Mouse (Mus musculus) MEL-GATA-1-ER (cell line): ENCODE data around the gene Aup1.

ENCODE experiments used
- DNase-seq: peaks from one replicate; pipeline ENCODE4 v3.0.0-alpha.2; 2012; ENCODE audit warnings: low read depth; ENCODE audit errors: extremely low read depth

The Aup1 gene

DNA sequence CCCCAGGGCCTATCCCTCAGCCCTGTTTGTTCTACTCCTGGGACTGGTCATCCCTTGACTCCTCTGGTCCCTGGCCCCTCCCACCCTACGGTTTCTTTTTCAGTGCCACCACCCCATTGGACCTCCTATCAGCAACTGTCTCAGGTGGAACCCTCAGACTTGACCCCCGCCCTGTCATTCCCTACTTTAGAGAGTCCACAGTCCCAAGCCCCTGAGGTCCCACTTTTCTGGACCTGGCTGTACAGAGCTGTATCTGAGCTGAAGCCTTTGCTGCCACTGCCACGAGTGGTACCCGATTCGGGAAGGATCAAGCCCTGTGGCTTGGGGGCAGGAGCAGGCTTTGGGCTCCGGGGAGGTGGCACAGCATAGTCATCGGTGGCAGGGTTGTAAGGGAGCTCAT is 23.2 kb upstream of the Aup1 start:
- no peak for DNase-seq

DNA sequence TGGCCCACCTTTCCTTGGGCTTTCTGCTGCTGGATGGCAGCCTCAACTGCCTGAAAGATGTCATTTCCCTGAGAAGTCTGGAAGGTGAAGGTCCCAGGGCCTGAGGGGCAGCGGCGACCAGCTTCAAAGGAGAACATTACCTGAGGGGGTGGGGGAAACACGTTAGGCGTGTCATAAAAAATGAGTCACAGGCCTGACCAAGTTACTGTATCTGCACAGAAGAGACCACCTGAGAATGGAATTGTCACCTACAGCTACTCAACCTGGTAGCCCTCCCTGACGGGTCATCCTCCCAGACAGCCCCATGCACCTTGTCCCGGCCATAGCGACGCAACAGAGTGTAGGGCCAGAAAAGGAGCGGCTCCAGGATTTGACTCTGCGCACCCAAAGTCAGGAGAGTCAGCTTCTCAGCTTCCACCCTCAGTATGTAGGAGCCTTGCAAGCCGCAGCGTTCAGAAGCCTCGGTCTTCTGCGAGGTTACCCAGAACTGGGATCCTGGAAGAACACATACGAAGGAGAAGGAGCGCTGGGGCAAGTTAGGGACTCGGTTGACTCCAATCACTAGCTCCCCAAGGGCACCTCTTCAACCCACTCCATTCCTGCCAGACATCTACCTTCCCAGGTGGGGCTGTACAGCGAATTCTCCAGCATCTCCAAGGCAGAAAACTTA is 22.3 kb upstream of the Aup1 start:
- no peak for DNase-seq

GRCm38 (mm10) chr6:83032769-83033191 is 21.5 kb upstream of the Aup1 start:
- no peak for DNase-seq

DNA sequence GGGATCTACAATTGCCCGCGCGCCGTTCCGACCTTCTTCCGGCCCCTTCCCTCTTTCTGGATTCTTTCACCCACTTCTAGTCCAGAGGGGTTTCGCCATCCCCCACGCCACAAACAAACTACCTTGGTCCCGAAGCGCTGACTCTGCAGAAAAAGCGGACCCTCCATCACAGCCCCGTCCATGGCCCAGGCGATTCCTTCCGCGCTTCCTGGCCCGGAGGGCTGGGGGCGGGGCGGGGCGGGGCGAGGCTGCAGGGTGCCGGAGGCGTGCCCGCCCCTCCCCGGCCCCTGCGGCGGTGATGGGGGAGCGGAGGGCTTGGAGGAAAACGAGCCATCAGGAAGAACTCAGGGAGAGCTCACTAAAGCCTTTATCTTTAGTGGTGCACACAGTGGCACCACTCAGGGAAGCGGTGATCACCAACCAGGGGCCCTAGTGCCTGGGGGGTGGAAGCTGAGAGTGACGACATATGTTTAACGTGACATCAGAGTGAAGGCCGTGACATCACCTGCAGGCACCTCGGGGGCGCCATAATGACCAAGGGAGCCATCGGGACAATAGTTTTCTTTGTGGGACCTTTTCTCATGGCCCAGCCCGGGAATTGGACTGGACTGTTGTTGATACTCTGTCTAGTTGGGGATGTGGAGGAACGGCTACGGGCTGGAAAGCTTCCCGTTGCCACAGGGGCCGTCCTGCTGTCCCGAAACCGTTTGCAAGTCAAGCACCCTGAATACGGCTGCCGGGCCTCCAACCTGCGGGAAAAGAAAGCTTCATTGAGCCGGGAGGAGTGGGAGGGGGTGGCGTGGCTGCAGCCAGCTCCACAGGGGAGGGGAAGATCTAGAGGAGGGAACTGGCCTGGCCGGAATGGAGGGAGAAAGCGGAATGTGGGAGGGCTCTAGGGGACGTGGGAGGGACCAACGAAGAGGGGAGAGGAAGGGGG is 20.8 kb upstream of the Aup1 start, which contains the start of the genes Dok1 and Loxl3:
TSS of gene Dok1 (minus strand) at position 223 of the 937 bp plus-strand sequence.
TSS of gene Loxl3 (plus strand) at position 925 of the 937 bp plus-strand sequence.
- DNase-seq, result no peak

DNA sequence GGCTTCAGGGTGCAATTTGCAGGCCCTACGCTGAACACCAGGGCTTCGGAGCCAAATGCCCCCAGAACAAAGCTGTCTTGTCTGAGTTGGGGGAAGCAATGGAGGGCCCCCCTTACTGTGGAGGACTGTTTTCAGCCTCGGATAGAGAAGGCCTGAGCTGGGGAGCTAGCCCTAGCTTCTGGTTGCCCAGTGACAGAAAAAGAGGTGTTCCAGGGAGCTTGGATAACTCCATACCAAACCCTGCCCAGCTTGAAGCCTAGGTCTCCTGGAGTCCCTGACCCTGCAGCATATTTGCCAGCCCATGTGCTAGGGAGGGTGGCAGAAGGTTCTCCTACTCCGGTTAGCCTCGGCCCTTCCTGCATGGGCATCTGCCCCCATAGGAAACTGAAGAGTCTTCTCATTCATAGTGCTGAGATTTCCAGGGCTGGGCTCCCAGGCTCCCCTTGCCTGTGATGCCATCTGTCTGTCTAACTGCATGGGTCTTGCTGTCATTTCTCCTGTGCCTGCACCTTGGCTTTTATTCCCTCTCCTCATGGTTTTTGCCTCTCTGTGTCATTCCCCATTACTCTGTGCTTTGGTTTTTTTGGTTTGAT is 19.8 kb upstream of the Aup1 start:
- DNase-seq, result no peak

GRCm38 (mm10) chr6:83037188-83037587 is 17.1 kb upstream of the Aup1 start:
- no peak for DNase-seq

DNA sequence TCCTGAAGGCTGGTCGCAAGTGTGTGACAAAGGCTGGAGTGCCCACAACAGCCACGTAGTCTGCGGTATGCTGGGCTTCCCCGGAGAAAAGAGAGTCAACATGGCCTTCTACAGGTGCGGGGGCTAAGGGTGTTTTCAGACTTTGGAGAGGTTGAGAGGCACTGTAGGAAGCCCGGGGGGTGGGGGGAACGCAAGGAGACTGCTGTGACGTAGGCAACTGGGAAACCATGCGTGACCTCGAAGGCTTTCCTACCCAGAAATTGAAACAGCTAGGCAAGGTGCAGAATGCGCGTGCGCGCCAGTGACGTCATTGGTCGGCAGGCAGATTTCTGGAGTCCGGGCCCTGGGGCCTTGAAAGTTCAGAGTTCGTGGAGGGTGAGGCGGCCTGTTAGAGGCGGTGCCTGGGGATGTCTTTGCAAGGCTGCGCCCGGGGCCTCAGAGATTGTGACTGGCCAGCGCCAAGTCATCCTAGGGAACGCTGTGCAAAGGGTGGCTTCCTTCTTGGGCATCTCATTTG is 15.8 kb upstream of the Aup1 start:
- DNase-seq, result no peak

DNA sequence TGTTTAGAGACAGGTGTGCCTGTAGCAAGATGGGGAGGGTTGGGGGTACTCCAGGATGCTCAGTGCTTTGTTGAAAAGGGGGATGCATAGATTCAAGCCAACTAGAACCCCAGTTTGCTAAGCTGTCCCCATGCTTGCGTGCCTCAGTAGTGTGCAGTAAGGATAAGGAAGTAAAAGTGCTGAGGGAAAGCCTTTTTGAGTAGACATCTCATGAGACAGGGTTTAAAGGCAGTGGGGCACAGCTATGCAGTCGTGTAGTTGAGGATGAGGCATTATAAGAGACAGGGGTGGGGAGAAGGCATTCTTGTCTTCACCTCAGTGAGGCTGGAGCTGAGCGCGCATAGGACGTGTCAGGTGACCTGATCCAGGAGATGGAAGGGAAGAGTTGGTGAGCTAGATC is 13.7 kb upstream of the Aup1 start:
- no peak for DNase-seq

DNA sequence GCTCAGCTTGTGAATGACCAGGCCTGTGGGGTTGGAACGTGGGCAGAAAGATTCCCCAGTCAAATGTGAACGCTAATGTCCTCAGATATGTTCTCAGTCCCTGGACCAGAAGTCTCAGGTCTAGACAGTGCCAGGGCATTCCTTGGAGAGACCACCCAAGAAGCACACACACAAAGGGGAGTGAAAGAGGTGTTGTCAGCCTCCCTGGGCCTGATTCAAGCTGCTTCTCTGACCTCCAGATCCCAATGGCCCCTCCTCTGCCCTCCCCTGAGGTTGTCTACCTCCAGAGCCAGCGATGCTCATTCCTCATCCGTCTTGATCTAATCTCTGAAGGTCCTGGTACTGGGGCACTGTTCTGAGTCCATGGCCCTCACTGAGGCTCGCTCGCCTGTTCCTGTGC is 10.8 kb upstream of the Aup1 start:
- no peak for DNase-seq

DNA sequence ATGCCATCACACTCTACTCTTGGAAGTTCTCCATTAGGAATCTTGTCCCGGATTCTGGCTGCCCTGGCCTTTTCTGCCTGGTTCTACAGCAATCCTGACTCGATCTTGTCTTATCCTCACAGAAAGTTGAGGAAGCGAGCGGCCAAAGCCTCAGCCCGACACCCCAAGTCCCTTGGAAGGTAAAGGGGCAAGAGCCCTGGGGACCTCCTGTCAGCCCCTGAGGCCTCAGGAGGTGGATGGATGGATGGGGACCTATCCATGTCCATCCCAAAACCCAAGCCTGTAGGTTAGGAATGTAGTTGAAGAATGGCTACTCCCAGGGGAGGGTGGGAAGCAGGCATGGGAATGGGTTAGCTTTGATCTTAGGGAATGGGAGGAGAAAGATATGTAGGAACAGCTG is 10.3 kb upstream of the Aup1 start:
- DNase-seq, result no peak

DNA sequence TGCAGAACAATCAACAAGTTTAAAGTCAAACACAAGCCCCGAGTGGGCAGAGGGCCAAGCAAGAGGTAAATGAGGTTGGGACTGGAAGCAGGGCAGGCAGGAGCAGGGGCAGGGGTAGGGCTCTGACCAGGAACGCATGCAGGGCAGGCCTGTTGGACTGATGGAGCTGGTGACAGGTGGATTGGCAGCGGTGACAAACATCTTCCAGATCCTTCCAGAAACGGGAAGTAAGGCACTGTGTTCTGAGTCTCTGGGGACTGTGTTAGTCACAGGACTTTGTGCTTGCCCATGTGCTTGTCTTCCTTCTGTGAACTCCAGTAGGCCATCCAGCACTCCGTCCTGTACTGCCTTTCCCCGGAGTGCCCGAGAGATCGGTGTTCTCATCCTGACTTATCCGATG is 9.6 kb upstream of the Aup1 start:
- peak; percentile 77 for DNase-seq

DNA sequence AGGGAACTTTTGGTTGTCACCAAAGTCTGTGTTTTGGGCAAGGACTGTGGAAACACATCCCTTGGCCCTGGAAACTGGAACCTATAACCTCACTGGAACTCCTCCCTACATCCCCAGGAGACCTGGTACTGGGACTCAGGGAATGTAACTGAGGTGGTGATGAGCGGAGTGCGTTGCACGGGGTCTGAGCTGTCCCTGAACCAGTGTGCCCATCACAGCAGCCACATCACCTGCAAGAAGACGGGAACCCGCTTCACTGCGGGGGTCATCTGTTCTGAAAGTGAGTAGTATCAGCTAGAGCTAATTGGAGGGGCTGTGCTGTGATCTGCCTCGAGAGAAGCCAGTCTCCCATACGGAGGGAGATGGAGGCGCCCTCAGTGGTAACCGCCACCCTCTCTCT is 5.0 kb upstream of the Aup1 start:
- DNase-seq, result no peak

DNA sequence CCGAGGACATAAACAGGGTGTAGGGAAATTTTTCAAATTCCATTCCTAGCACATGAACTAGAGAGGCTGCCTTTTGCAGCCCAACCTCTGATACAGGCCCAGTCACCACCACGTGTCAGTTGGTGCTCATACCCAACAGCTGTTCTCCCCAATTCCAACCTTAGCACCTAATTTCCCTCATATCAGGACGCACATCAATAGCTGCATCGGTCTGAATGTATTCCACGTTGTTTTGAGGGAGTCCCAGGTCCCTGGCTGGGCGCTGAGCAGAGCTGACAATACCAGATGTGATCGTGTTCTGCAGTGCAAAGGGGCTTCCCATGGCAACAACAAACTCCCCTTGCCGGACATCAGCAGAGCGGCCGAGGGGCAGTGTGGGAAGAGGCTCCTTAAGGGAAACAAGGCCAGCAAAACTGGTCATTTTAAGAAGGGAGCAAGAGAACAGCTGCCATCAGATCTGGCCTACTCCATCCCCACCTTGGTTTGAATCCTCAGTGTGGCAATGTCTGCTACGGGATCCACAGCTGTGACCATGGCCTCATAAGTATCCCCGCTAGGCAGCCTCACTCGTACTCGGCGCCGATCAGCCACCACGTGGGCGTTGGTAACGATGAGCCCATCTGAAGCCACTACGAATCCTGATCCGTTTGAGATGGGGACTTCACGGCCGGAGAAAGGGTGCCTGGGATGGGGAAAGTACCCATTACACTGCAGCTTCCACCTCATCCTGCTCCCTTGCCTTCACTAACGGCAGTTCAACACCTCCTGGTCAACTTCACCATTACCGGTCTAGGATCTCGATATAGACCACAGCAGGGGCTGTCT is 973 bp upstream of the Aup1 start:
- DNase-seq, result peak; percentile 44

DNA sequence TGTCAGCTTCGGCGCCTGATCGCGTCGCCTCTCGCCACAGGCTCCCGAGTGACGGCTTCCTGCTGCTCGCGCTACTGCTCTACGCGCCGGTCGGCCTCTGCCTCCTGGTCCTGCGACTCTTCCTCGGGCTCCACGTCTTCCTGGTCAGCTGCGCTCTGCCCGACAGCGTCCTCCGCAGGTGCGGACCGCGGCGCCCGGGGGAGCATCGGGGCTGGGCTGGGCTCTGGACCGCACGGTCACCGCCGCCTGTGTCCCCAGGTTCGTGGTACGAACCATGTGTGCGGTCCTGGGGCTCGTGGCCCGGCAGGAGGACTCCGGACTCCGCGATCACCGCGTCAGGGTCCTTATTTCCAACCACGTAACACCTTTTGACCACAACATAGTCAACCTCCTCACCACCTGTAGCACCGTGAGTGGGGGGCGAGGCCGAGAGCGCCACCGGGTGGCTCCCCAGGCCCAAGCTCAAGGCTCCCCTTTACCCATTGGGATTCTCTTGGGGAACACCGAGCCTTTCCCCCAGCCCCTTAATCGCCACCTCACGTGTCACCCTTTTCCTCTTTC is 630 bp downstream of the Aup1 start, which contains the start of gene Htra2:
TSS of gene Htra2 (minus strand) at position 403 of the 561 bp plus-strand sequence.
- no peak for DNase-seq

- no peak for DNase-seq
Observed at GRCm38 (mm10) chr6:83057790-83058189, 3.5 kb downstream of the Aup1 start, which contains the start of gene Dqx1. Gene Dqx1 (plus strand): TSS chr6:83057844.

- DNase-seq, result no peak
Observed at GRCm38 (mm10) chr6:83058725-83059124, 4.4 kb downstream of the Aup1 start.

- DNase-seq, result no peak
Observed at GRCm38 (mm10) chr6:83065995-83066394, 11.7 kb downstream of the Aup1 start.

DNA sequence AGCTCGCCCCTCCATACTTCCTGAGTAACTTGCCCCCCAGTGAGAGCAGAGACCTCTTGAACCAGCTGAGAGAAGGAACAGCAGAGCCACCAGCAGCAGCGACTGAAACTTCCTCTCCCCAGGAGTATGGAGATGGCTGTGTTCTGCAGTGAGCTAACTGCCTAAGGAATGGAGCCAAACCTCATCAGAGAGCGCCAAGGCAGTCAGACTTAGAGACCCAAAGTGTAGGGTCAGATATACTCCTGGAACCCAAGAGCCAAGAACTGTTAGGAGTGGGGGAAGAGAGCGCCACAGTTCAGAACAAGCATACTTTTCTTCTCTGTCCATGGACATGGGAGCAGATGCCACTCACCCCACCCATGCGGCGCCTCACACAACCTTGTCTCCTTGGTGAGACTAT is 12.1 kb downstream of the Aup1 start:
- no peak for DNase-seq

GRCm38 (mm10) chr6:83068221-83068620 is 13.9 kb downstream of the Aup1 start:
- no peak for DNase-seq

DNA sequence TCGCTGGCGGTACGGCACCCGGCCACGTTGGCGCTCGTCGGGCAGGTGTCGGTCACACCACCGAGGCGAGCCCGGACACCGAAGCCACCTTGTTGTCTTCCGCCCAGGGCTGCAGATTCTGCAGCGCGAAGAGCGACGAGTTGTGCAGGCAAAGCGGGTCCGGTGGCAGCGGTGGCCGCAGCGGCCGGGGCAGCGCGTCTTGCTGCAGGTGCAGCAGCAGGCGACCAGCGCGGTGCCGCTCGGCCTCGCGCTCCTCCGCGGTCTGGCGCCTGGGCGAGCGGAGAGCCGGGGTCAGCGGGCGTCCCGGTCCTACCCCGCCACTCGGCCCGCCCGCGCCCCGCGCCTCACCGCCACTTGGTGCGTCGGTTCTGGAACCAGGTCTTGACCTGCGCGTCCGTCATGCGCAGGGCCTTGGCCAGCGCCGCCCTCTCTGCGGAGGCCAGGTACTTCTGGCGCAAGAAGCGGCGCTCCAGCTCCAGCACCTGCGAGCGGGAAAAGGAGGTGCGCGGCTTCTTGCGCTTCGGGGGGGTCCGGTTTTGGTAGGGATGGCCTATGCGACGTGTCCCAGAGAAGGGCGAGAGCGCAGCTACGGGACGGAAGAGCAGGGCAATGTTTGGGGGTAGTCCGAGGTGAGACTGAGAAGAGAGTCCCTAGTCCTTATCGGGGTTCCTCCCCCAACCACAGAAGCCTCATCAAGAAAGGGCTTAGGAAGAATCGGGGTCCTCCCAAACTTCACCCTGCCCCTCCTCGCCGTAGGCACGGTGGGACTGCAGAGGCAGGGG is 14.6 kb downstream of the Aup1 start:
- DNase-seq, result no peak
